Mouse (Mus musculus) cortical plate, adult 2 months (tissue): Measurements from ENCODE around the gene Lrch4. TPM values are rescaled to one million over a fixed set of nuclear protein-coding genes. Genes with fewer than 3 reads are reported as not detected.
"Not testable (repeated sequence)": the region's sequence is repeated elsewhere in the genome, so short reads cannot be mapped to it uniquely, and the experiment has no call there.

Experiments
- H3K27ac ChIP-seq: fragments of 200-500 bp; 2 replicates; pipeline ENCODE4 v1.5.1; 2012; ENCODE audit warnings: low read length, control low read depth, inconsistent platforms; ENCODE audit not compliant: insufficient read depth
- H3K4me1 ChIP-seq: fragments of 200-500 bp; 2 replicates; pipeline ENCODE4 v1.6.1; 2011; ENCODE audit warnings: low read length; ENCODE audit not compliant: control insufficient read depth, insufficient read depth
- H3K4me3 ChIP-seq: fragments of 200-500 bp; 2 replicates; pipeline ENCODE4 v1.5.1; 2011; ENCODE audit warnings: mild to moderate bottlenecking, low read length, control low read depth; ENCODE audit not compliant: insufficient read depth
- CTCF ChIP-seq: fragments of 200-500 bp; IDR thresholded peaks from 2 replicates; pipeline ENCODE4 v1.5.1; 2011; ENCODE audit warnings: mild to moderate bottlenecking, control low read depth, low read length; ENCODE audit not compliant: insufficient read depth; ENCODE audit errors: extremely low read depth
- POLR2A ChIP-seq: fragments of 200-500 bp; IDR thresholded peaks from 2 replicates; pipeline ENCODE4 v1.6.1; 2011; ENCODE audit warnings: mild to moderate bottlenecking, low read length, control low read depth; ENCODE audit not compliant: insufficient read depth; ENCODE audit errors: extremely low read depth
- polyA plus RNA-seq: library from polyadenylated mRNA; depleted of rRNA; stranded (reverse); fragments of >200 nt; gene quantifications from 2 replicates; pipeline ENCODE4 v1.2.3, GENCODE M21; 2012

Gene Lrch4
- polyA plus RNA-seq, 1 experiment = 15.0 TPM

DNA sequence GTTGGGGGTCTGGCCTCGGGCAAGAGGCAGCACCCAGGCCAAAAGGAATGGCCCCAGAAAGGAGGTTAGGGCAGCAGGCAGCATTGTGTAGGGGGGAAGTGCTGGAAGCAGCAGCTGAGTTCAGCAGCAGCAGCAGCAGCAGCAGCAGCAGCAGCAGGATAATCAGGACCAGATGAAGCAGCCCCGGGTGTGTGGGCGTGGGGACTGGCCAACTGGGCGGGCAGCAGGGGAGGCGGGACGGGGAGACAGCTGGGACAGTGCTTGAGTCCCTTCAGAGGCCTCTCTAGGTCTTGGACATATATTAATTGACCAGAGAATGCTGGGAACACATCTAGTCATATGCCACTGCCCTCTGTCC, 17.7 kb upstream of the Lrch4 start:
- Histone ChIP-seq H3K27ac (no peak overlapping the region), H3K4me3 (no peak overlapping the region), H3K4me1 (no peaks in the 10 kb centered on the region)
- TF ChIP-seq CTCF (no peak), POLR2A (no peak)

DNA sequence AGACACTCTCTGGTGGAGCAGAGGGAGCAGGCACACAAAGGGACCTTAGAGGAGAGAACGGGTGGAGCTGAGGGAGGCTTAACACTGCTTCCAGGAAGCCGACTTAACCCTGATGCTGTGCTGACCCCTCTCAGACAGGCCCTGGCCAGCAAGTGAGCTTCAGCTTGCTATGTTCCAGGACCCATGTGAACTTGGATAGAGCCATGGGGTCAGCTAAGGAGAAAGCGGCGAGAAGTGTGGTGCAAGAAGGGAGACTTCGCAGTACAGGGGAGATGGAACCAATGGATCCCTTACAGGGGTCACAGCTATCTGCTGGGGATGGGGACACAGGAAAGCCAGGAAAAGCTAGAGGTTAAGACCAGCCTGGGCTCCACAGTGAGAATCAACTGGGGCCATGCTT, 15.8 kb upstream of the Lrch4 start:
- no peak overlapping the region for H3K27ac ChIP-seq
- TF ChIP-seq CTCF (no peak), POLR2A (no peak)
- H3K4me3 ChIP-seq = no peak overlapping the region
- no peaks in the 10 kb centered on the region for H3K4me1 ChIP-seq

DNA sequence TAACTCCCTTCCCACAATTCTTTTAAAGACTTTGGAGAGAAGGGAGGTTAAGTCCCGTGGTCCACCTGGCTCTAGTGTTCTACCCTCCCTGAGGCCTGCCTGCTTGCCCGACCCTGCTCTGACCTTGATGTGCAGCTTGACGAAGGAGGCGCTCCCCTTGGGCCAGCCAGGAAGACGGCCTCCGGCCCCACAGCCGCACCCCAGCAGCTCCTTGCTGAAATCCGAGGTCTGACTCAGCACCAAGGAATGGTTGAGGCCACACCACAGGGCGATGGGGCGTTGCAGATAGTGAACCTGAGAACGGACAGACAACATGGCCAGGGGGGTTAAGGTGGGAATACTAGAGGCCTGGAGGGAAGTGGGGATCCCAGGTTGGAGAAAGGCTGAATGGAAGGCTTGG, 15.4 kb upstream of the Lrch4 start, which contains the start of gene Pcolce:
Gene Pcolce, minus strand, starts transcription at position 235 of the 400 bp plus-strand sequence.
- no peak for TF ChIP-seq CTCF
- no peak for TF ChIP-seq POLR2A
- Histone ChIP-seq H3K27ac (no peak within 1 kb of the TSS), H3K4me1 (no peaks in the 10 kb centered on the region), H3K4me3 (no peak within 1 kb of the TSS)

DNA sequence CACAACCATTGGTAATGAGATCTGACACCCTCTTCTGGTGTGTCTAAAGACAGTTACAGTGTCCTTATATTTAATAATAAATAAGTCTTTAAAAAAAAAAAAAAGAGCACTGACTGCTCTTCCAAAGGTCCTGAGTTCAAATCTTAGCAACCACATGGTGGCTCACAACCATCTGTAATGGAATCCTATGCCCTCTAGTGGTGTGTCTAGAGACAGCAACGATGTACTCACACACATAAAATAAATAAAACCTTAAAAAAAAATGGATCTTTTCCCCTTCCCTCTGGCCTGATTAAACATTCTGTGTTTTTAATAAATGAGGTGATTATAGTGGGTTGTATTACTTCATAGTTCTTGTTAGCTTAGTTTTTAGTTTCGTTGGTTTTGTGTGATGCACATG, 14.0 kb upstream of the Lrch4 start:
- H3K4me1 ChIP-seq, H3K27ac ChIP-seq, H3K4me3 ChIP-seq: not testable (repeated sequence)

DNA sequence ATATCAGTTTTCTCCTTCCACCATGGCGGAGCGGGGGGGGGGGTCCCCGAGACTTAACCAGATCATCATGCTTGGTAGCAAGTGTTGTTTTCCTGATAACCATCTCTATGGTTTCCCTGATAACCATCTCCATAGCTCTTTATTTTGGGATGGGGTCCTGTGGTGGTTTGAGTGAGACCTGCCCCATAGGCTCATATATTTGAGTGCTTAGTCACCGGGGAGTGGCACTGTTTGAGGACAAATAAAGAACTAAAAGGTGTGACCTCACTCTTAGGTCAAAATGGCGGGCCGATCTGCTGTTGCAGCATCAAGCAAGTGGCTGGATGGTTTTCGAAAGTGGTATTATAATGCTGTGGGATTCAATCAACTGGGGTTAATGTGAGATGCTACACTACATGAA, 13.6 kb upstream of the Lrch4 start:
- no peak overlapping the region for H3K27ac ChIP-seq
- no peak for TF ChIP-seq POLR2A
- no peak overlapping the region for H3K4me3 ChIP-seq
- H3K4me1 ChIP-seq = no peaks in the 10 kb centered on the region

DNA sequence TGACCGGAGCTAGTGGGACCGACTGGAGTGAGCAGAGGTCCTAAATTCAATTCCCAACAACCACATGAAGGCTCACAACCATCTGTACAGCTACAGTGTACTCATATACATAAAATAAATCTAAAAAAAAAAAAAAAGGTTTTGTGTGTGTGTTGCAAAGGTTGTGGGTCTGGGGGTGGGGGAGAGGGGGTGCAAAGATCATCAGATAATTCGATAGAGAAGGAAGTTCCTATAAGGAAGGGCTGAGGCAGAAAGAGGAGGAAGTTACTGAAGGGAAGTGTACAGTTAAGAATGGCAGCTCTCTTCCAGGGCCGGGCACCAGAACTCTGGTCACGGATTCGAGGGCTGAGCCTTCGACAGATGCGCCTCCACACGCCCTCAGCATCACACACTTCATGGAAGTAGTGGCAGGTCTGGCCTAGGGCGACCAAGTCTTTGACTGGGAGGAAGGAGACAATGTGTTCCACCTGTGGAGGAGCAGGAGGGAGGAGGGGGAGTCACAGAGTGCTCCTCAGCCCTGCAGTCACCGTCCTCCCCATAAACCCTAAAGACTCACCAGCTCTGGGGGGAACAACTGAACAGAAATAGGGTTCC, 4.9 kb upstream of the Lrch4 start:
- Histone ChIP-seq H3K27ac (no peak overlapping the region), H3K4me3 (no peak overlapping the region)
- no peak for TF ChIP-seq CTCF
- TF ChIP-seq POLR2A = no peak

DNA sequence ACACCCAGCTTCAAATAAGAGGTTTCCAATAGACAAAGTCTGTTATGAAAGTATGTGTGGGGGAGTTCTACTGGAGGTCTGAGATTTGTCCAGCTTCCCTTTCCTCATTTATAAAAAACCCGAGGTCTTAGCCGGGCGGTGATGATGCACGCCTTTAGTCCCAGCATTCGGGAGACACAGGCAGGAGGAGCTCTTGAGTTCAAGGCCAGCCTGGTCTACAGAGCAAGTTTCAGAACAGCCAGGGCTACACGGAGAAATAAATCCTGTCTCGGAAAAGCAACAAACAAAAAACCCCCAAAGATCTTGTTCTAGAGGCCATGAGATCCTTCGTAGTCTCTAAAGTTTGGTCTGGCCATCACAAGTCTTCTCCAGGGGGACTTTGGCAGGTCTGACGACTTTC, 930 bp upstream of the Lrch4 start:
- peak overlapping the region; percentile 78 for H3K4me3 ChIP-seq
- H3K27ac ChIP-seq = peak overlapping the region; percentile 76
- H3K4me1 ChIP-seq = no peaks in the 10 kb centered on the region
- TF ChIP-seq POLR2A = no peak
- no peak for TF ChIP-seq CTCF

More for the DNA sequence above, 4.9 kb upstream of the Lrch4 start:
- H3K4me1 ChIP-seq = no peaks in the 10 kb centered on the region

DNA sequence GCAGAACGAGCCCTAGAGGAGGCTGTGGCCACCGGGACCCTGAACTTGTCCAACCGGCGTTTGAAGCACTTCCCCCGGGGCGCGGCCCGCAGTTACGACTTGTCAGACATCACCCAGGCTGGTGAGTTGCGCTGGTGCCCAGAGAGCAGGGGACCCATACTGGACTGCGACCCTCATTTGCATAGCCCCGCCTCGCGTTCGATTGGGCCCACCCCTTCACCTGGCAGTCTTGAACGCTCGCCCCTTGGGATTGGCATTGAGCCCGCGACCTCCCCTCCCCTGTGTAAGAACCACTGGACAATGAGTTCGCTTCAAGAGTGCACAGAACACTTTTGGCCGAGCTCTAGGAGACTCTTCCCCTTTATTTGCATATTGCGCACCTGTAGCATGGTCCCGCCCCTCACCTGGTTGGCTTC, 393 bp downstream of the Lrch4 start:
- Histone ChIP-seq H3K4me3 (peak overlapping the region; percentile 90), H3K4me1 (no peaks in the 10 kb centered on the region), H3K27ac (peak overlapping the region; percentile 79)
- TF ChIP-seq POLR2A = no peak
- no peak for TF ChIP-seq CTCF

DNA sequence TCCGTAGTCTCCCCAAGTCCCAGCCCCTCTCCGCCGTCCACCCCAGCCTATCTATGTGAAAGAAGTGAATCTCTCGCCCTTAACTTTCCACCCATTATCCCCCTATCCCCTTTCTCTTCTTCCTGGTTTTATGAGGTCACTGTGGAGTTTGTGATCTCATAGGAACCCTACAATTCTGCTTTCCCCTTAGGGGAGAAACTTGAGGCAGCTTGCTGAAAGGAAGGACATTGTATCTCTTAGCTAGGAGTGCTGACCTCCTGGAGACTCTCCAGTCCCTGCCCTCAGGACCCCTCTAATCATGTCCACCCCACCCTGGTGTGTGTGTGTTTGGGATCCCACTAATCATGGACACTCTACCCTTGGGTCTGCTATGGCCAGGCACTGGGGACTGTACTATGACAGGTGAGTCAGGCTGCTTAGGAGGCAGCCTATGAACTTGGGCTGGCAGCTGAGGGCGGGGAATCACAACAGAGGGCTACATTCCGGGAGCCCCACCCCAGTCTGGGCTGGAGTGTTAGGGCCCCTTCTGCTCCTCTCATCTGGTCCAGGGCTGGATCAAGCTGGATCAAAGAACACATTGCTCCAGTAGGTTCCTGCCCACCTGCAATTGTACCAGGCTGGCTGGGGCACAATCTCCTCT, 1.1 kb downstream of the Lrch4 start:
- Histone ChIP-seq H3K4me3 (peak overlapping the region; percentile 90), H3K4me1 (no peaks in the 10 kb centered on the region), H3K27ac (no peak overlapping the region)
- no peak for TF ChIP-seq POLR2A
- TF ChIP-seq CTCF = no peak

DNA sequence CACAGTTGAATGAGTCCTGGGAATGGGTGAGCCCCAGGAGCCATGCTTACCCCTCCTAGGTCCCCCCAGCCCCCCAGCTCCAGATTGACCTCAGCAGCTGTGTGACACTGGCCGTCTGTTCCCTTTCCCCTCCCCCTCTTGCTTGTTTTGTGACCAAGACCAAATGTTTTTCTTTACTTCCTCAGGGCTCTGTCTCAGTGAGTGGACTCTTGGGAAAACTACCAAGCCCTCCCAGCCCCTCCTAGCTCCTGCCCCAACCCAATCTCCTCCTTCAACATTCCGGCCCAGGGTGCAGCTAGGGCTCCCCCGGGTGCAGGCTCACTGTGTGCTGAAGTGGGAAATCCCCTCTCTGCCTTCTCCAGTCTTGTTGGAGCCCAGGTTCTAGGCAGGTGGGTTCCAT, 1.7 kb downstream of the Lrch4 start:
- Histone ChIP-seq H3K27ac (peak overlapping the region; percentile 11), H3K4me3 (no peak overlapping the region; the same call in 1 of the 2 replicates), H3K4me1 (no peaks in the 10 kb centered on the region)
- no peak for TF ChIP-seq POLR2A
- TF ChIP-seq CTCF = no peak

DNA sequence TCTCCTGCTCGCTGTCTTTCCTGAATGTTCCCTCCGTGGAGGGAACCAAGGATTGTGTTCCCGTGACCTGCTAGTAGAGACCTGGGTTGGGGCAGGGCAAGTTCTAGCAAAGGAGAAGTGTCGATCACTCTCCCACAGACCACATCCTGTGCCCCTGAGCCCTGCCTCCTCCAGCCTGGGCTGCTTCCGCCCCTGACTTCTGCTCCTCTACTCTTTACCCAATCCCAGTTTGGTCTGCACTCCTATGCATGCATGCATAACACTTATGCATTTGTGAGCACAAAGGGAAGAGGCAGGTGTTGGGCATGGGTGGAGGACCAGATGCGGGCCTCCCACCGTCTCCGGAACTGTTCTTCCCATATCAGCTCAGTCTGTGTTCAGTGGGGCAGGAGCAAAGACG, 2.2 kb downstream of the Lrch4 start:
- Histone ChIP-seq H3K27ac (peak overlapping the region; percentile 11; the same call in 1 of the 2 replicates), H3K4me1 (no peaks in the 10 kb centered on the region), H3K4me3 (no peak overlapping the region; the same call in 1 of the 2 replicates)
- TF ChIP-seq CTCF (no peak), POLR2A (no peak)

DNA sequence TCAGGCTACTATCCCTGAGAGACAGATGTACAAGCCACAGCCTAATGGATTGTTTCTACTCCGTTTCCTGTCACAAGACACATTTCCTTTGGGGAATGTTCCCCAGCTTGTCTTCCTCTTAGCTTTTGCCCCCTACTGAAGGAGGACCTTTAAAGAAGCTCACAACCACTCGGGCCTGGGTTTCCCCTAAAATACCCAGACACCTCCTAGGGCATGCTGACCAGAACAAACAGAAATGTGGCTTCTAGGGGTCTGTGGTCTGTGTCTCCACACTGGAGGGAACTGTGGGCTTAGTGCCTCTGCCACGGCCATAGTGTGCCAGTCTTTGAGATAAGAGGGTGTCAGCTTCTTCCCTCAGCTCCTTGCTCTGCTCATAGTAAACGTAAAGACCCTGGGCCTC, 2.7 kb downstream of the Lrch4 start:
- Histone ChIP-seq H3K4me1 (no peaks in the 10 kb centered on the region), H3K4me3 (no peak overlapping the region), H3K27ac (no peak overlapping the region)
- TF ChIP-seq CTCF (no peak), POLR2A (no peak)
